Mouse (Mus musculus) embryonic fibroblast, embryonic 13.5 days (primary cell): ENCODE measurements around the gene Dpp6. TPM values are rescaled to one million over a fixed set of nuclear protein-coding genes. Genes with fewer than 3 reads are reported as not detected.

Source experiments
- H3K27ac ChIP-seq: 2 replicates; pipeline ENCODE4 v1.5.1; 2012; ENCODE audit warnings: low read length, control low read depth, inconsistent platforms; ENCODE audit not compliant: insufficient read depth
- H3K4me1 ChIP-seq: 2 replicates; pipeline ENCODE4 v1.6.1; 2011; ENCODE audit warnings: low read length; ENCODE audit not compliant: control insufficient read depth, insufficient read depth
- H3K4me3 ChIP-seq: 2 replicates; pipeline ENCODE4 v1.5.1; 2011; ENCODE audit warnings: mild to moderate bottlenecking, control low read depth, low read length; ENCODE audit not compliant: insufficient read depth
- CTCF ChIP-seq: IDR thresholded peaks from 2 replicates; pipeline ENCODE4 v1.5.1; 2011; ENCODE audit warnings: mild to moderate bottlenecking, control low read depth, low read length, moderate library complexity, borderline replicate concordance; ENCODE audit not compliant: insufficient read depth
- POLR2A ChIP-seq: IDR thresholded peaks from 2 replicates; pipeline ENCODE4 v1.6.1; 2011; ENCODE audit warnings: low read depth, mild to moderate bottlenecking, control low read depth, low read length, moderate library complexity
- polyA plus RNA-seq: library from polyadenylated mRNA; stranded (reverse); fragments of >200 nt; gene quantifications from 2 replicates; pipeline ENCODE4 v1.2.4, GENCODE M21; 2011; ENCODE audit warnings: low read depth; ENCODE audit not compliant: missing spikeins, insufficient read length

Dpp6 gene
- polyA plus RNA-seq, 1 experiment = 0.14 TPM

- Histone ChIP-seq H3K4me3 (no peak overlapping the region), H3K4me1 (no peaks in the 10 kb centered on the region), H3K27ac (no peak overlapping the region)
- TF ChIP-seq POLR2A = no peak
These were observed 368.0 kb downstream of the Dpp6 start for GRCm38 (mm10) chr5:27184963-27185362.

GRCm38 (mm10) chr5:27191242-27191969 lies 374.4 kb downstream of the Dpp6 start:
- Histone ChIP-seq H3K4me3 (no peak overlapping the region), H3K4me1 (no peaks in the 10 kb centered on the region), H3K27ac (no peak overlapping the region)
- TF ChIP-seq POLR2A (no peak), CTCF (no peak)

- TF ChIP-seq POLR2A (no peak), CTCF (no peak)
- no peaks in the 10 kb centered on the region for H3K4me1 ChIP-seq
- no peak overlapping the region for H3K4me3 ChIP-seq
- no peak overlapping the region for H3K27ac ChIP-seq
These were observed 377.2 kb downstream of the Dpp6 start for GRCm38 (mm10) chr5:27194157-27194556.

GRCm38 (mm10) chr5:27194975-27195374 lies 378.0 kb downstream of the Dpp6 start:
- Histone ChIP-seq H3K27ac (no peak overlapping the region), H3K4me3 (no peak overlapping the region), H3K4me1 (no peaks in the 10 kb centered on the region)
- TF ChIP-seq POLR2A (no peak), CTCF (no peak)

- no peaks in the 10 kb centered on the region for H3K4me1 ChIP-seq
- H3K4me3 ChIP-seq = no peak overlapping the region
- TF ChIP-seq CTCF (no peak), POLR2A (no peak)
- H3K27ac ChIP-seq = no peak overlapping the region
These were observed 383.8 kb downstream of the Dpp6 start for GRCm38 (mm10) chr5:27200581-27201341.

DNA sequence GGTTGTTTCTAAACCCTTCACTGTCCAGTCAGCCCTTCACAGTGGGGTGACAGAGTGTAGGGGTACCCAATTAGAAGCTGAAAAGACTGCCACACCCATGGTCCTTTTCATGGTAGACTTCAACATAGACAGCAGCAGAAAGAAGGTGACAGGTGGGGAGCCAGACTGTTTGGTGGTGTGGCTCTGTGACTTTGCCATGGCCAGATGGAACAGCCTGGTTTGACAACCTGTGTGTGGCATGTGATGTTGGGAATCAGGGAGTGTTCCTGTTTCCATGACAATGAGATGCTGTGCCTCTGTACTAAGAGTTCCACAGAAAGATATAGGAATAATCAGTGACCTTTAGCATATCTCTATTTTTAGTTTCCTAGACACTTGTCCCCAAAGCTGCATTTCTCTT lies 386.1 kb downstream of the Dpp6 start:
- TF ChIP-seq POLR2A (no peak), CTCF (no peak)
- no peak overlapping the region for H3K4me3 ChIP-seq
- no peaks in the 10 kb centered on the region for H3K4me1 ChIP-seq
- no peak overlapping the region for H3K27ac ChIP-seq

- Histone ChIP-seq H3K4me1 (no peaks in the 10 kb centered on the region), H3K27ac (no peak overlapping the region), H3K4me3 (no peak overlapping the region)
- no peak for TF ChIP-seq CTCF
- no peak for TF ChIP-seq POLR2A
These were observed 387.7 kb downstream of the Dpp6 start for GRCm38 (mm10) chr5:27204721-27205120.

DNA sequence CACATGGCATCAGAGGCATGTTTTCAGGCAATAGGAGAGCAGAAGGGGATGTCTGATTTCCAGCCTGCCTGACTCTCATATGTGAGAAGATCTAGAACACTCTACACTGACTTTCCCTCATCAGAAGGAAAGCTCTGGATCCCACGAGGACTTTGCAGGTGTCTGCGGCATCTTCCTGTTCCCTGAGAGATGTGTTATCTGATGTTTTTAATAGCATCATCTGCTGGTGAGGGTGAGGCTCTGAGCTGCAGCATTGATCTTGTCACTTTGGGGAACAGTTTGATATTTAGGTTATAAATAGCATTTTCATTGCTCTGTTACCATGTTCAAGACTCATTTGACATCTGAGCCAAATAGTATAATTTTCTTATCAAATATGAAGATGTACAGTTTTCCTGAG lies 388.8 kb downstream of the Dpp6 start:
- no peak overlapping the region for H3K27ac ChIP-seq
- TF ChIP-seq POLR2A (no peak), CTCF (no peak)
- no peaks in the 10 kb centered on the region for H3K4me1 ChIP-seq
- H3K4me3 ChIP-seq = no peak overlapping the region

DNA sequence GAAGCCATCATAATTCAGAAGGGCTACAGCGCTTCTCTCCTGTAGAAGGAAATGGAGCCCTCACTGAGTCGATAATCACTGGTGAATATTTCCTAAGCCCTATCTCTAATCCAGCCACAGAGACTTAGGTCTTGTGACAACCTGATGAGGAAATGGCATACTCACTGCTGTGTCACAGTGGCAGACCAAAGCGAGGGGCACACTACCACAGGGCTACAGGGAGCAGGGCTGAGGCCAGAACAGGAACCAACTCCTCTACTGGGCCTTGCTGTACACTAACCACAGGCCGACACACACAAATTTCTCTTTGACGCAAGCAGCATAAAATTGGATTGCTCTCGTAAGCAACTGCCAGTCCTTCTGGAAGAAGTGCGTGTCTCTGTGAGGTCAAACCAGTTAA lies 389.2 kb downstream of the Dpp6 start:
- H3K4me3 ChIP-seq = no peak overlapping the region
- H3K27ac ChIP-seq = no peak overlapping the region
- no peak for TF ChIP-seq POLR2A
- TF ChIP-seq CTCF = no peak
- H3K4me1 ChIP-seq = no peaks in the 10 kb centered on the region

DNA sequence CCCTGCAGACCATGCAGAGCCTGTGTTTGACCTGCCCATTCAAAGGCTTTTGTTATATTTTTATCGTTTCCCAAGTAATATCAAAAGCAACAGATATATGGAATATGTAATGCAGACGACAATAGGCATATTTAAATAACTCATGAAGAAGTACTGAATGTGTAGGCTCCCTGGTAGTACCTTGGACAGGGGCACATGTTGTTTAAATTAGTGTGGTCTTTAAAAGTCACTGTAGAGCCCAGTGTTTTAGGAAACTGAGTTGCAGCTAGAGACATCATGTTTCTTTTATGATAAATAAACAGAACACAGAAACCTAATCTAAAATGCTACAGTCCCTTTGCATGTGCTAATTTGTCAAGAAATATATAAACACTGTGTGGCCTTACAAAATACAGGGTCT lies 403.1 kb downstream of the Dpp6 start:
- H3K4me3 ChIP-seq = no peak overlapping the region
- no peaks in the 10 kb centered on the region for H3K4me1 ChIP-seq
- no peak for TF ChIP-seq POLR2A
- TF ChIP-seq CTCF = no peak
- no peak overlapping the region for H3K27ac ChIP-seq

GRCm38 (mm10) chr5:27242078-27242477 lies 425.1 kb downstream of the Dpp6 start:
- Histone ChIP-seq H3K27ac (no peak overlapping the region), H3K4me3 (no peak overlapping the region), H3K4me1 (no peaks in the 10 kb centered on the region)
- TF ChIP-seq POLR2A (no peak), CTCF (no peak)
